Mouse (Mus musculus): ENCODE results near the gene Csgalnact2. TPM values are rescaled to one million over a fixed set of nuclear protein-coding genes. Genes with fewer than 3 reads are reported as not detected.

The Csgalnact2 gene
- total and polyA plus RNA-seq, 2 experiments: 1.2 to 8.7 TPM

GRCm38 (mm10) chr6:118084596-118084995 lies 54.3 kb downstream of the Csgalnact2 start:
- Histone ChIP-seq H3K4me1 (ENCODE audit: control insufficient read depth, insufficient read depth, low read length) (no peaks in the 10 kb centered on the region), H3K27ac (replicated peaks; ENCODE audit: insufficient read depth, low read depth, low read length) (no peak overlapping the region), H3K36me3 (ENCODE audit: control insufficient read depth, insufficient read depth, low read length) (no peaks in the 10 kb centered on the region), H3K4me3 (ENCODE audit: insufficient read depth, low read depth, low read length) (no peak overlapping the region), H3K27me3 (ENCODE audit: control insufficient read depth, insufficient read depth, low read length) (no peaks in the 10 kb centered on the region), H3K79me2 (ENCODE audit: control insufficient read depth, insufficient read depth, low read length) (no peaks in the 10 kb centered on the region), H3K9ac (ENCODE audit: low read depth, low read length) (no peak overlapping the region)
- TF ChIP-seq POLR2A (IDR thresholded peaks at IDR 0.05; ENCODE audit: extremely low read depth, insufficient read depth, low read length) (no peak), CTCF (IDR thresholded peaks at IDR 0.05; ENCODE audit: low read depth, low read length) (no peak)
- WGBS: 84% methylated on average over 8 of the region's 8 CpGs
- DNase-seq (ENCODE audit: extremely low read depth, low read depth, low spot score): no peak

GRCm38 (mm10) chr6:118083608-118084007 lies 55.3 kb downstream of the Csgalnact2 start:
- Histone ChIP-seq H3K4me3 (ENCODE audit: insufficient read depth, low read depth, low read length) (no peak overlapping the region), H3K4me1 (ENCODE audit: control insufficient read depth, insufficient read depth, low read length) (no peaks in the 10 kb centered on the region), H3K36me3 (ENCODE audit: control insufficient read depth, insufficient read depth, low read length) (no peaks in the 10 kb centered on the region), H3K79me2 (ENCODE audit: control insufficient read depth, insufficient read depth, low read length) (no peaks in the 10 kb centered on the region), H3K27ac (replicated peaks; ENCODE audit: insufficient read depth, low read depth, low read length) (no peak overlapping the region), H3K27me3 (ENCODE audit: control insufficient read depth, insufficient read depth, low read length) (no peaks in the 10 kb centered on the region), H3K9ac (ENCODE audit: low read depth, low read length) (no peak overlapping the region)
- 80% methylated on average over 6 of the region's 6 CpGs for WGBS
- no peak for DNase-seq (ENCODE audit: extremely low read depth, low read depth, low spot score)
- TF ChIP-seq POLR2A (IDR thresholded peaks at IDR 0.05; ENCODE audit: extremely low read depth, insufficient read depth, low read length) (no peak), CTCF (IDR thresholded peaks at IDR 0.05; ENCODE audit: low read depth, low read length) (no peak)

- Histone ChIP-seq H3K4me3 (ENCODE audit: insufficient read depth, low read depth, low read length) (no peak overlapping the region), H3K4me1 (ENCODE audit: control insufficient read depth, insufficient read depth, low read length) (no peaks in the 10 kb centered on the region), H3K27ac (replicated peaks; ENCODE audit: insufficient read depth, low read depth, low read length) (no peak overlapping the region), H3K79me2 (ENCODE audit: control insufficient read depth, insufficient read depth, low read length) (no peaks in the 10 kb centered on the region), H3K27me3 (ENCODE audit: control insufficient read depth, insufficient read depth, low read length) (no peaks in the 10 kb centered on the region), H3K9ac (ENCODE audit: low read depth, low read length) (no peak overlapping the region), H3K36me3 (ENCODE audit: control insufficient read depth, insufficient read depth, low read length) (no peaks in the 10 kb centered on the region)
- no peak for TF ChIP-seq POLR2A (IDR thresholded peaks at IDR 0.05; ENCODE audit: extremely low read depth, insufficient read depth, low read length)
- no peak for TF ChIP-seq CTCF (IDR thresholded peaks at IDR 0.05; ENCODE audit: low read depth, low read length)
- WGBS: 70% methylated on average over 3 of the region's 3 CpGs
- DNase-seq (ENCODE audit: extremely low read depth, low read depth, low spot score): no peak
Measured at GRCm38 (mm10) chr6:118082384-118082783, 56.6 kb downstream of the Csgalnact2 start.

GRCm38 (mm10) chr6:118080711-118081110 lies 58.2 kb downstream of the Csgalnact2 start:
- Histone ChIP-seq H3K4me1 (ENCODE audit: control insufficient read depth, insufficient read depth, low read length) (no peaks in the 10 kb centered on the region), H3K79me2 (ENCODE audit: control insufficient read depth, insufficient read depth, low read length) (no peaks in the 10 kb centered on the region), H3K27me3 (ENCODE audit: control insufficient read depth, insufficient read depth, low read length) (no peaks in the 10 kb centered on the region), H3K4me3 (ENCODE audit: insufficient read depth, low read depth, low read length) (no peak overlapping the region), H3K27ac (replicated peaks; ENCODE audit: insufficient read depth, low read depth, low read length) (no peak overlapping the region), H3K9ac (ENCODE audit: low read depth, low read length) (no peak overlapping the region), H3K36me3 (ENCODE audit: control insufficient read depth, insufficient read depth, low read length) (no peaks in the 10 kb centered on the region)
- TF ChIP-seq CTCF (IDR thresholded peaks at IDR 0.05; ENCODE audit: low read depth, low read length): no peak
- no peak for TF ChIP-seq POLR2A (IDR thresholded peaks at IDR 0.05; ENCODE audit: extremely low read depth, insufficient read depth, low read length)
- no peak for DNase-seq (ENCODE audit: extremely low read depth, low read depth, low spot score)
- 84% methylated on average over 4 of the region's 4 CpGs for WGBS

- 72% methylated on average over 10 of the region's 10 CpGs for WGBS
- Histone ChIP-seq H3K79me2 (ENCODE audit: control insufficient read depth, insufficient read depth, low read length) (no peaks in the 10 kb centered on the region), H3K4me1 (ENCODE audit: control insufficient read depth, insufficient read depth, low read length) (no peaks in the 10 kb centered on the region), H3K9ac (ENCODE audit: low read depth, low read length) (no peak overlapping the region), H3K27me3 (ENCODE audit: control insufficient read depth, insufficient read depth, low read length) (no peaks in the 10 kb centered on the region), H3K4me3 (ENCODE audit: insufficient read depth, low read depth, low read length) (no peak overlapping the region), H3K36me3 (ENCODE audit: control insufficient read depth, insufficient read depth, low read length) (no peaks in the 10 kb centered on the region), H3K27ac (replicated peaks; ENCODE audit: insufficient read depth, low read depth, low read length) (no peak overlapping the region)
- TF ChIP-seq CTCF (IDR thresholded peaks at IDR 0.05; ENCODE audit: low read depth, low read length) (no peak), POLR2A (IDR thresholded peaks at IDR 0.05; ENCODE audit: extremely low read depth, insufficient read depth, low read length) (no peak)
- no peak for DNase-seq (ENCODE audit: extremely low read depth, low read depth, low spot score)
Measured at GRCm38 (mm10) chr6:118079762-118080465, 59.0 kb downstream of the Csgalnact2 start.

- no peaks in the 10 kb centered on the region for H3K4me1 ChIP-seq (ENCODE audit: control insufficient read depth, insufficient read depth, low read length)
- TF ChIP-seq POLR2A (IDR thresholded peaks at IDR 0.05; ENCODE audit: extremely low read depth, insufficient read depth, low read length) (no peak), CTCF (IDR thresholded peaks at IDR 0.05; ENCODE audit: low read depth, low read length) (no peak)
- H3K27ac ChIP-seq (replicated peaks; ENCODE audit: insufficient read depth, low read depth, low read length): no peak overlapping the region
- no peaks in the 10 kb centered on the region for H3K36me3 ChIP-seq (ENCODE audit: control insufficient read depth, insufficient read depth, low read length)
- H3K9ac ChIP-seq (ENCODE audit: low read depth, low read length): no peak overlapping the region
- no peaks in the 10 kb centered on the region for H3K27me3 ChIP-seq (ENCODE audit: control insufficient read depth, insufficient read depth, low read length)
- H3K79me2 ChIP-seq (ENCODE audit: control insufficient read depth, insufficient read depth, low read length): no peaks in the 10 kb centered on the region
- WGBS: 76% methylated on average over 3 of the region's 3 CpGs
- DNase-seq (ENCODE audit: extremely low read depth, low read depth, low spot score): no peak
- no peak overlapping the region for H3K4me3 ChIP-seq (ENCODE audit: insufficient read depth, low read depth, low read length)
Measured at GRCm38 (mm10) chr6:118079292-118079691, 59.6 kb downstream of the Csgalnact2 start.
